Mouse (Mus musculus): ENCODE data around the gene Iqschfp.

Gene Iqschfp

GRCm38 (mm10) chr3:68453266-68453665, 561.2 kb downstream of the Iqschfp start:
- DNase-seq = no peak

DNA sequence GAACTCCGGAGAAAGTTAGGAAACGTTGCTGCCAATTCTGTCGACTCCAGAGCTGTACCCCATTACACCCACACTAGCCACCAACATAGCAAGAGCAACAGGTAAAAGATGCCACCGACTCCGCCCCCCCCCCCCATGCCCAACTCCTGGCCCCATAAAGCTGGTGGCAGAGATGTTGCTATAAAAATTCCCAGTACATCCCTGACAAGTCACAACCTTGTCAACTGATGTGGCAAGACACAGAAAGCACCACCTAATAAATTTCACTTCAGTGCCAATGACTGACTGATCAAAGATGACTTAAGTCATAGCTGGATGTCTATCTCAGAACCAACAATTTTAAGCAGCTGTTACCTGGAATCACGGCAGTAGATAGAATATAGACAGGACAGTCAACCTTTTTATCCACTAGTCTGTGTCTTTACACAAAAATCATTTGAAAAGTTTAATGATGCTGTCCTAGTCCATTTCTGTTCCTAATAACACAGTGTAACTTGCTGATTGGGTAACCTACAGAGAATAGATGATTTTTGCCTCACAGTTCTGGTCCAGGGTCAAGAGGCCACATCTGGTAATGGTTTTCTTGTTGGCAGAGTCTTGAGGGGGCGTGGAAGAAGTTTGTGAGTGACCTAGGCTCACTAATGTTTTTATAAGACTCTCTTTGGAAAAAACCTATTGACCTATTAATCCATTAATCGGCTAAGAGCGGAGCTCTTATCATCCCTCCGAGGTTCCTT, 561.9 kb downstream of the Iqschfp start:
- DNase-seq = no peak

DNA sequence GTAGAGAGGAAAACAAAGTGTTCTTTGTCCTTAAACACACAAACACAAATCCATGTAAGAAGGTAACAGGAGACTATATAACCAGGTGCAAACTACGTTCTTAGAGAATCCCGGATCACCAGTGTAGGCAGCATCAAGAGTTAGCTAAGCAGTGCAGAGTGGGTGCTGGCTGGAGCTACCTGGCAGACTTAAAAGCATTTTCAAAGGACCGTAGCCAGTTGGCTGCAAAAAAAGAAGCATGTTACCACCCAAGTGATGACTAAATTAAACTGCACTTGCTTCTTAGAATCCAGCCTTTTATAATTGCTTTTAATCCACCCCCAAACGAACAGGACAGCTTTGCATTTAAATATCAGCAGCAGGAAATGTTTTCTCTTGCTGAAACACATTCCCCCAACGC, 574.6 kb downstream of the Iqschfp start:
- DNase-seq = no peak

DNA sequence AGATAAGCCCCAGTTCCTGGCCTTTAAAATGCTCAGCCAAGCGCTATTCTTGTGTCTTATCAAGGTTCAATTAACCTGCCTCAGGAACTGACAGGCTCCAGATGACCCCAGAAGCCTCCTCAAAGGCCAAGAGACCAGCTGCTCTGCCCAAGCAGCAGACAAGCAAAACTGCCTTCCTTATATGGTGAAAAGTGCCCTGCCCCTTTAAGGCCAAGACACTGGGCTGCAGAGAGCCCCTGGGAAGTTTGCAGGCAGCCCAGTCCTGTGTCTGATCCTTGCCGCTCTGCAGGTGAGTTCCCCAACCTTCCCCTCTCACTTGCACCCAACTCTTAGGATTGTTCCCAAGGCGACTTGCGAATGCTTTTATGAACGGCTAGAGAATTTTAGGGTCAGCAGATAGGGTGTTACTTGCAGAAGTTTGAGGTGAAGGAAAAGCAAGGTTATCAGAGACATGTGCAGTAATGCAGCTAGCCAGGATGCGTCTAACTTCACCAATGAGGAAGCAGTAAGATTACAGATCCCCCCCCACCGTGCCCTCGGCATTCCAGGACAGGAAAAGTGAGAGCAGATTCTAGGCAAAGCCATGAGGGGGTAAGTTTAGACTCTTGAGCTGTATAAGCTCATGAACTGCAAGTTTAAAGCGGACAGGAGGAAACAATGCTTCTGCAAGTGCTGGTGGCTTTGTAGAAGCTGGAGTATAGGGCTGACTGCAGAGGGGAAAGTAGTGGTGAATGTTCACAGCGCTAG, 576.1 kb downstream of the Iqschfp start:
- DNase-seq = no peak

DNA sequence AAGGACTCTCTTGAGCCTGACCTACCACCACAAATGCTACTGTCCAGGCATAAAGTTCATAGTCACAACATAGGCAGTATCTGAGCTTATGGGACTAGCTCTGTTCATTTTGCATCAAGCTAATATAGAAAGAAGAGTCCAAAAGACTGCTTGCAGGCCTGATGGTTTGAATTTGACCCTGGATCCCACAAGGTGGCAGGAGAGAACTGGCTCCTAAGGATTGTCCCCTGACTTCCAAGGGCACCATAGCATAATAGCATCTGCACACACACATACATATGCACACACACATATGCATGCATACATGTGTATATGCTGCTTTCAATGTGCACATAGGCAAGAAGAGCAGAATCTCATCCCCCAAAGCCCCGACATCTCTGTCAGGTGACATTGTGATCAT, 577.6 kb downstream of the Iqschfp start:
- DNase-seq = no peak

DNA sequence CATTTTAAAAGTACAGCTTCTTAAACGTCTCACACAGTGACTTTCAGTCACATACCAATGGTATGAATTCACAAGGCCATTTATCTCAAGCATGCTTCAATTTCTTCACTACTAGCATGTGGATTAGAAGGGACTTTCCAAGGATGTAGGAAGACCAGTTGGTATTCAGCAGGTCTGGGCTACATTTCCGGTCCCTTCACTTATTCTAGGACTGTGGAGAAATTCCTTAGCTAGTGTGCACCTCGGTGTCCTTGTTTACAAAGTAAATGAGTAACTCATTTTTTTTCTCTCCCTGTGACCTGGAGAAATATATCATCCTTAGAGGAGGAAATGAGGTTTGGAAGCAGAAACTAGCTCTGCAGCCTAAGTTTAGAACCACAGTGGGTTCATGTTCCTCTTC, 578.0 kb downstream of the Iqschfp start:
- no peak for DNase-seq

GRCm38 (mm10) chr3:68470622-68471021, 578.6 kb downstream of the Iqschfp start:
- DNase-seq = no peak

- DNase-seq = no peak
These were observed 584.3 kb downstream of the Iqschfp start for GRCm38 (mm10) chr3:68476336-68476735.

DNA sequence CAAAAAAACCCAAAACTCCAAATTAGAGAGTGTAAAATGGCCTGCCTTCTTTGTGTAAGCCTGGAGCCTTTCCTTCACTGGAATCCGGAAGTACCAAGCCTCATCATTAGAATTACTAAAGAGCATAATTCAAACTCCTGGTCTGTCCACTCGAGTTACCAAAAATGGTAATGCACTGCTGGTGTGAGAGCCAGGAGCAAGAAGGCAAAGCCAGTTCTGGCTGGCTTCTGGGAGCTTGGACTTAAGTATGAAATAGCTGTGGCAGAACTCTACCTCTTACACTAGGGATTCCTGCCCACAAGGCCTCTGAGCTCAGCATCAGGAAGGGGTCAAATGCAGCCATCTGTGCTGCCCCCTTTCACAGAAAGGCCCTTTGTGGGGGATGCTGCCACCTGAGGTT, 585.4 kb downstream of the Iqschfp start:
- DNase-seq = no peak

DNA sequence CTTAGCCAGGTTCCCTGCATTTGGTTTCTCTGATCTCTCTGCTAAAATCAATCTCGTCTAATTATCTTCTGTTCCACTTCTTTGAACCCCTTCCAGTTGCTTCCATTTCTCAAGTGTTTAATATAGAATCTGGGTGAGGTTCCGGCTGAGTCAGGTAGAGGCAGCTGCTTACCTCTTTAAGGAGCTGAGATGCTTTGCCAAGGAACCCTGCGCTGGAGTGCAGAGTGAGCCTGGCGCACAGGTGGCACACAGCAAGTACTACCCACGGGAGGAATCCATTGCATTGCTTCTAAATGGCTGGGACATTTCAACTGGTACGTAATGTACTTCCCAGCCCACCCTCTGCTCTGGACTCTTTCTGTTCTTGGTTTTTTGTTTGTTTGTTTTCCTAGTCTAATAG, 587.2 kb downstream of the Iqschfp start:
- no peak for DNase-seq

- DNase-seq = no peak
These were observed 591.5 kb downstream of the Iqschfp start for GRCm38 (mm10) chr3:68483517-68483916.

GRCm38 (mm10) chr3:68484021-68484420, 592.0 kb downstream of the Iqschfp start:
- no peak for DNase-seq

DNA sequence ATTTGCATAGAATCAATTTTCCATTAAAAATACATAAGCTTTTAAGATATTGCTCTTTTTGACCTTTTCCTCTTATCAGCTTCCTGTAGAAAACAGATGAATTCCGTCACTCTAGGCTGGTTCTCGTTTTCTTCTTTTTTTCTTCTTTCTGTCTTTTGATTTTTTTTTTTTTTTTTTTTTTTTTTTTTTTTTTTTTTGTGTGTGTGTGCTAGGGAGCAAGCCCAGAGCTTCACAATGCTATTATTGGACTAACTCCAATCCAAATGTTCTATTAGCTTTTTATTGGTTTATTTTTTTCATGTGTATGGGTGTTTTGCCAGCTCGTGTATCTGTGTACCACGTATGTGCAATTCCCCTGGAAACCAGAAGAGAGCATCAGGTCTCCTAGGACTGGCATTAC, 592.5 kb downstream of the Iqschfp start:
- DNase-seq = no peak

DNA sequence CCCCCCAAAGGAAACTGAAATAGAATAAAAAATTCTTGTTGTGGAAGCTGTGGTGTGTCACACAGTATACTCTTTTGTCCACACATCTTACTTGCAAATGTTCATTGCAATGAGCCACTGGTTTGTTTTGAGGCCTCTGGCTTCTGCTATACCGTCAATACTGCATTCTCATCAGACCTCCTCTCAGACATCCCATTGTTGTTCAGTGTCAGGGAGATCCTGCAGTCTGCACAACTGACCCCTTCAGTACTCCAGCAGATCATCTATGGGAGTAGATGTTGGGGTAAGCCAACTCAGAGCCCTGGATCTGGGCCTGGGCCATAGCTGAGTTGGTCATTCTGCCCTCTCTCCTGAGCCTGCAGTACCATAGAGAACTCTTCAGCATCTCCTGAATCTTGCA, 595.6 kb downstream of the Iqschfp start:
- DNase-seq = no peak

DNA sequence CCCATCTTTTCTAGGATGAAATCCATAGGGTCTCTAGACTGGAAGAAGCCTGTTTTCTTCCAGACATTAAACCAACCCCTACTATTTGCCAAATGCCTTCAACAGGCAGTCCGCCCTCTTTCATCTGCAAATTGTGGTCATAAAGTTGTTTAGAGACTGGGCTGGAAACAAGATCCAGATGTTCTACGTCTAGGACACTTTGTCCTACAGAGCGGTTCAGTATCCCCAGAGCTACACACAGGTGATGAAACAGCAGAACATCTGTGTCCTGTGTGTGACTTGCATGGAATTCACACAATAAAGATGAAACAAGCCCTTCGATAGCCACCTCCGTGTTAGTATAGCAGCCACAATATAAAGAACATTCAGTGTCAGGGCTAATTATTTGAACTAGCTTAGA, 596.3 kb downstream of the Iqschfp start:
- no peak for DNase-seq

DNA sequence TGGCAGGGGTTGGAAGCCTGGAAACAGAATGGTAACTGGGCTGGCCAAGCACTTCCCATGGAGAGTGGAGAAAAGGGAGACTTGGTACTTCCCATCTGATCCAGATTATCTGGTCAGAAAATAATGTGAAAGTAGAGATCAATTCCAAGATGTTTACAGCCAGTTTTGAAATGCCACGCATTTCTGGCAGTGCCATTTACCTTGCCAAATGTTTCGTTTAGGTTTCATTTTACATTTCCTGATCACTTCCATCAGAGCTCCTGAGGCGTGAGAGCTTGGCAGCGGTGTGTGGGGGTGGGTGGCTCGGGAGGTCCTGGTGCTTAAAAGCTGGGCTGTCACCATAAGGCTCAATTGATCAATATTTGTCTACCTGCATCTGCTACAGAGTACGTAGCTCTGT, 599.5 kb downstream of the Iqschfp start:
- DNase-seq = no peak

GRCm38 (mm10) chr3:68492066-68492465, 600.0 kb downstream of the Iqschfp start:
- no peak for DNase-seq

- DNase-seq = no peak
These were observed 600.5 kb downstream of the Iqschfp start for GRCm38 (mm10) chr3:68492513-68492912.

DNA sequence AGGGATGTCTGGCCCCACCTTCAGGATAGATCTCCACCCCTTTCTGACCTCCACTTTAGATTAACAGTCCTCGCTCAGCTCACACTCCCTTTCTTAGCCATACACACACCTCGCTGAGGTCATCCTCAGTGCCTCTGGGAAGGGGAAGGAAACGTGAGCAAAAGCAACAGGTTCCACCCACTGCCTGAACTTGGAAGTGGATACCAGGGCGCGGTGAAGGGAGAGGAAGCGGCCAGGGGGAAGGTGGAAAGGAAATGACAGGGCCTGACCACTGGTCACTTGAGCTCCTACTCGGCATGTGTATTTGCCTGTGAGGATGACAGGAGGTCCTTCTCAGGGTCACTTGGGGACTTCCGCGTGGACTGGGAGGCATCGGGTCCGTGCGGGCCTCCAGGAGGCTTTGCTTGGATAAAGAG, 601.1 kb downstream of the Iqschfp start:
- no peak for DNase-seq

DNA sequence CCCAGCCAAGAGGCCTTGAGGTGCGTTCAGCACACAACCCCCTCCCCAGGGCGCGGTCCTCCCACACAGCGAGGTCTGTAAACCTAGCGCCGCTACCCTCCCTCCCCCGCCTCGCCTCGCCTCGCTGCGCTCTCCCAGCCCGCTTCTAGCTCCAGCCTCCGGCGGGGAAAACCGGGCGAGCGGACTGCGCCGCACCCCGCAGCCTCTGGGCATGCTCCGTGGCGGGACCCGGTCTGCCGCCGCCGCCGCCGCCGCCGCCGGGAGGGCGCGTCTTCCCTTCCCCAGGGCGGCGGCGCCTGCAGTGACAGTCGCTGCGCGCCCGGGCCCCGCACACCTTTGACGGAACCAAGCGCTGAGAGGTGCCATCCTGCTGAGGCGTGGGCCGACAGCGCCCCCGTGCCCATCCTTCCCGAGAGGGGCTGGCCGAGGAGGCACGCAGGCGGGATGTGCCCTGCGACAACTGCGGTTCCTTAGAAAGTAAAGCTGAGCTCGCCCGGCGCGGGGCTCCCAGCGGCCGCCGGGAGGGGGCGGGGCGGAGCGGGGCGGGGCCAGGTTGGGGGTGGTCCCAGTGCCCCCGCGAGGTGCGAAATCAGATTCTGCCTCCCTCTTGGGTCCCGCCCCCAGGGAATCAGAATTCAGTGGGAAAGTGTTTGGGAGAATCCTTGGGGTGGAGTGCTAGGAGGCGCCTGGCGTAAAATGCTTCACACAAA, 601.7 kb downstream of the Iqschfp start:
- DNase-seq = peak; percentile 15 to 39

- DNase-seq = no peak
These were observed 602.5 kb downstream of the Iqschfp start for GRCm38 (mm10) chr3:68494296-68495095.

- peak in 1 of 2 experiments; percentile 6 for DNase-seq
These were observed 603.2 kb downstream of the Iqschfp start for GRCm38 (mm10) chr3:68495096-68495735.
